In genomic region chr16:85309493-85309892, GRCm38 (mm10) we compare ENCODE assay signal across 19 mouse cellular contexts.
DNase-seq lines count a peak whose midpoint lies in the region; ATAC-seq and TF ChIP-seq lines count a peak whose summit lies in the region.
"Had no signal": no experiment of that assay in that cellular context is flagged by ENCODE, and none has a peak within 500 bp of the region (broad histone marks: within the 10 kb centered on the region; RNA-seq: fewer than 3 reads in every experiment).

No protein-coding gene starts in this region.

- H3K9ac ChIP-seq in forebrain, embryonic 11.5 days (ENCODE audit: low read length): no peak overlapping the region
- H3K9ac ChIP-seq in forebrain, embryonic 14.5 days (ENCODE audit: low read length): no peak overlapping the region
- no peak overlapping the region for H3K9ac ChIP-seq in midbrain, embryonic 12.5 days (replicated peaks)
- no peak overlapping the region for H3K9ac ChIP-seq in midbrain, postnatal 0 days (replicated peaks; ENCODE audit: low read length, poor library complexity, severe bottlenecking)
- no peak overlapping the region for H3K9ac ChIP-seq in hindbrain, embryonic 11.5 days (ENCODE audit: low read depth, low read length)
- no peak overlapping the region for H3K9ac ChIP-seq in midbrain, embryonic 14.5 days (replicated peaks; ENCODE audit: low read length)

- intact Hi-C loops in left cerebral cortex, postnatal 10 days (cut with DNase I): no loop called here

- no peaks in the 10 kb centered on the region for H3K36me3 ChIP-seq in forebrain, embryonic 11.5 days (ENCODE audit: control insufficient read depth, insufficient read depth, low read length)
- H3K36me3 ChIP-seq in forebrain, embryonic 14.5 days (ENCODE audit: control insufficient read depth, insufficient read depth, low read length): no peaks in the 10 kb centered on the region
- H3K36me3 ChIP-seq in midbrain, embryonic 12.5 days: no peaks in the 10 kb centered on the region
- H3K36me3 ChIP-seq in midbrain, postnatal 0 days (ENCODE audit: insufficient read depth, low read length): no peaks in the 10 kb centered on the region
- no peaks in the 10 kb centered on the region for H3K36me3 ChIP-seq in hindbrain, embryonic 11.5 days (ENCODE audit: control insufficient read depth, insufficient read depth, low read length)
- no peaks in the 10 kb centered on the region for H3K36me3 ChIP-seq in midbrain, embryonic 14.5 days (ENCODE audit: control insufficient read depth, insufficient read depth, low read length)

- TF ChIP-seq CTCF in midbrain, postnatal 0 days (IDR thresholded peaks at IDR 0.05): no peak

- peak; percentile 53 for ATAC-seq in forebrain, embryonic 11.5 days (replicated peaks; ENCODE audit: low FRiP score)
- no peak for ATAC-seq in forebrain, embryonic 14.5 days
- peak; percentile 70 for ATAC-seq in midbrain, embryonic 12.5 days (ENCODE audit: low FRiP score, low read depth)
- no peak for ATAC-seq in midbrain, postnatal 0 days (ENCODE audit: low FRiP score)
- peak; percentile 84 for ATAC-seq in hindbrain, embryonic 11.5 days (ENCODE audit: low FRiP score)
- ATAC-seq in midbrain, embryonic 14.5 days (ENCODE audit: low FRiP score, low TSS enrichment): peak; percentile 73

- H3K9me3 ChIP-seq in forebrain, embryonic 11.5 days (ENCODE audit: control insufficient read depth, low read length): no peaks in the 10 kb centered on the region
- H3K9me3 ChIP-seq in forebrain, embryonic 14.5 days (replicated peaks; ENCODE audit: control insufficient read depth, low read length): no peaks in the 10 kb centered on the region
- H3K9me3 ChIP-seq in midbrain, embryonic 12.5 days: no peaks in the 10 kb centered on the region
- H3K9me3 ChIP-seq in midbrain, postnatal 0 days (ENCODE audit: low read length): no peaks in the 10 kb centered on the region
- no peaks in the 10 kb centered on the region for H3K9me3 ChIP-seq in hindbrain, embryonic 11.5 days (ENCODE audit: control insufficient read depth, low read length)
- no peaks in the 10 kb centered on the region for H3K9me3 ChIP-seq in midbrain, embryonic 14.5 days (ENCODE audit: control insufficient read depth, low read length)

- no peak overlapping the region for H3K4me3 ChIP-seq in forebrain, embryonic 11.5 days (ENCODE audit: low read depth, low read length)
- no peak overlapping the region for H3K4me3 ChIP-seq in forebrain, embryonic 14.5 days (ENCODE audit: low read depth, low read length)
- H3K4me3 ChIP-seq in midbrain, embryonic 12.5 days: no peak overlapping the region
- no peak overlapping the region for H3K4me3 ChIP-seq in midbrain, postnatal 0 days (ENCODE audit: low read depth, low read length)
- H3K4me3 ChIP-seq in hindbrain, embryonic 11.5 days (ENCODE audit: low read depth, low read length): no peak overlapping the region
- no peak overlapping the region for H3K4me3 ChIP-seq in midbrain, embryonic 14.5 days (replicated peaks; ENCODE audit: low read depth, low read length)
- H3K4me3 ChIP-seq: gastrocnemius, adult 2 months had no signal

- no peaks in the 10 kb centered on the region for H3K4me1 ChIP-seq in forebrain, embryonic 11.5 days (replicated peaks; ENCODE audit: control insufficient read depth, insufficient read depth, low read length)
- H3K4me1 ChIP-seq in forebrain, embryonic 14.5 days (ENCODE audit: control insufficient read depth, insufficient read depth, low read length): no peaks in the 10 kb centered on the region
- H3K4me1 ChIP-seq in midbrain, embryonic 12.5 days: 0 out of 2 replicates have a peak, but pooled peaks cover 2% of the 10 kb centered on the region
- H3K4me1 ChIP-seq in midbrain, postnatal 0 days (ENCODE audit: insufficient read depth, low read length): no peaks in the 10 kb centered on the region
- H3K4me1 ChIP-seq in hindbrain, embryonic 11.5 days (replicated peaks; ENCODE audit: control insufficient read depth, insufficient read depth, low read length): no peaks in the 10 kb centered on the region
- H3K4me1 ChIP-seq in midbrain, embryonic 14.5 days (ENCODE audit: control insufficient read depth, insufficient read depth, low read length): 0 out of 2 replicates have a peak, but pooled peaks cover 3% of the 10 kb centered on the region

- WGBS in forebrain, embryonic 11.5 days: 79% methylated on average over 3 of the region's 3 CpGs
- WGBS in forebrain, embryonic 14.5 days: 63% methylated on average over 3 of the region's 3 CpGs
- 52% methylated on average over 3 of the region's 3 CpGs for WGBS in midbrain, embryonic 12.5 days
- WGBS in midbrain, postnatal 0 days: 56% methylated on average over 3 of the region's 3 CpGs
- 46% methylated on average over 3 of the region's 3 CpGs for WGBS in hindbrain, embryonic 11.5 days
- 43% methylated on average over 3 of the region's 3 CpGs for WGBS in midbrain, embryonic 14.5 days

- H3K4me2 ChIP-seq in forebrain, embryonic 11.5 days (ENCODE audit: low read depth, low read length, severe bottlenecking): no peak overlapping the region
- H3K4me2 ChIP-seq in forebrain, embryonic 14.5 days (ENCODE audit: low read length): no peak overlapping the region
- H3K4me2 ChIP-seq in midbrain, embryonic 12.5 days (replicated peaks): no peak overlapping the region
- no peak overlapping the region for H3K4me2 ChIP-seq in midbrain, postnatal 0 days (ENCODE audit: low read depth, low read length, poor library complexity, severe bottlenecking)
- no peak overlapping the region for H3K4me2 ChIP-seq in hindbrain, embryonic 11.5 days (replicated peaks; ENCODE audit: low read depth, low read length)
- no peak overlapping the region for H3K4me2 ChIP-seq in midbrain, embryonic 14.5 days (ENCODE audit: low read length)
- H3K4me2 ChIP-seq: heart, embryonic 11.5 days; liver, embryonic 11.5 days had no signal

- no peak overlapping the region for H3K27ac ChIP-seq in forebrain, embryonic 11.5 days (ENCODE audit: low read depth, low read length)
- H3K27ac ChIP-seq in forebrain, embryonic 14.5 days (ENCODE audit: low read depth, low read length): no peak overlapping the region
- H3K27ac ChIP-seq in midbrain, embryonic 12.5 days (replicated peaks): no peak overlapping the region
- H3K27ac ChIP-seq in midbrain, postnatal 0 days (ENCODE audit: low read depth, low read length): no peak overlapping the region
- H3K27ac ChIP-seq in hindbrain, embryonic 11.5 days (ENCODE audit: low read depth, low read length): 0 out of 2 replicates have a peak overlapping the region, but pooled peaks have one; percentile 11
- H3K27ac ChIP-seq in midbrain, embryonic 14.5 days (replicated peaks; ENCODE audit: low read depth, low read length): no peak overlapping the region; the same call in 1 of the 2 replicates
- H3K27ac ChIP-seq: gastrocnemius, adult 2 months had no signal

- no peak for DNase-seq in forebrain, embryonic 11.5 days (ENCODE audit: low spot score)
- no peak for DNase-seq in forebrain, embryonic 14.5 days (ENCODE audit: low spot score)
- no peak for DNase-seq in midbrain, postnatal 0 days (ENCODE audit: low spot score)
- DNase-seq in hindbrain, embryonic 11.5 days (ENCODE audit: low spot score): no peak
- DNase-seq in midbrain, embryonic 14.5 days: no peak
- no peak for DNase-seq in ovary, postnatal 10 days (ENCODE audit: low spot score)
- DNase-seq in left cerebral cortex, postnatal 10 days (ENCODE audit: extremely low spot score in 1 of 2, low spot score in 2 of 2): no peak
- DNase-seq: adrenal gland, postnatal 25 days; cerebellum, adult 11-12 months; cerebellum, postnatal 25 days; gastrocnemius, adult 2 months; heart, postnatal 10 days; kidney, adult 8-10 months; kidney, postnatal 25 days; lung, adult 2 months had no signal

- H3K27me3 ChIP-seq in forebrain, embryonic 11.5 days (ENCODE audit: control insufficient read depth, insufficient read depth, low read length): no peaks in the 10 kb centered on the region
- no peaks in the 10 kb centered on the region for H3K27me3 ChIP-seq in forebrain, embryonic 14.5 days (replicated peaks; ENCODE audit: control insufficient read depth, insufficient read depth, low read length)
- no peaks in the 10 kb centered on the region for H3K27me3 ChIP-seq in midbrain, embryonic 12.5 days
- no peaks in the 10 kb centered on the region for H3K27me3 ChIP-seq in midbrain, postnatal 0 days (ENCODE audit: insufficient read depth, low read length)
- H3K27me3 ChIP-seq in hindbrain, embryonic 11.5 days (ENCODE audit: control insufficient read depth, insufficient read depth, low read length): no peaks in the 10 kb centered on the region
- no peaks in the 10 kb centered on the region for H3K27me3 ChIP-seq in midbrain, embryonic 14.5 days (ENCODE audit: control insufficient read depth, insufficient read depth, low read length)
- H3K27me3 ChIP-seq: CH12.LX had no signal

Comparison
In these comparisons a context has a peak if more than half of its experiments do, and no peak if none do; other contexts are left out.
1. ATAC-seq: peak in forebrain, embryonic 11.5 days (single experiment), midbrain, embryonic 12.5 days (single experiment), hindbrain, embryonic 11.5 days (single experiment) and midbrain, embryonic 14.5 days (single experiment); none in forebrain, embryonic 14.5 days (single experiment) and midbrain, postnatal 0 days (single experiment).